In genomic region chr7:25606625-25607063, GRCm38 (mm10) we compare ENCODE assay signal across 22 mouse cellular contexts. TPM values are rescaled to one million over a fixed set of nuclear protein-coding genes. Genes with fewer than 3 reads are reported as not detected.
DNase-seq lines count a peak whose midpoint lies in the region; ATAC-seq and TF ChIP-seq lines count a peak whose summit lies in the region.
"Had no signal": no experiment of that assay in that cellular context is flagged by ENCODE, and none has a peak within 500 bp of the region (broad histone marks: within the 10 kb centered on the region; RNA-seq: fewer than 3 reads in every experiment).

No protein-coding gene starts in this region.

- WGBS in macrophage (ENCODE audit: missing documents) = 8% methylated on average over 4 of the region's 4 CpGs
- 84% methylated on average over 4 of the region's 4 CpGs for WGBS in forebrain, embryonic 12.5 days

- no peak for TF ChIP-seq RAD21 in CH12.LX (IDR thresholded peaks at IDR 0.05; ENCODE audit: low read depth, low read length)

- in situ Hi-C loops in CH12.LX (cut with MboI; ENCODE audit: low pct_ligation_motif_present, low pct_unique_long_range_greater_than_20kb, low sequenced_read_pairs) = no loop called here

- dilution Hi-C loops in CH12.LX (cut with MboI; ENCODE audit: extremely low pct_ligation_motif_present, extremely low pct_unique_long_range_greater_than_20kb, low sequenced_read_pairs) = no loop called here

- H3K9ac ChIP-seq in CH12.LX (ENCODE audit: insufficient read depth, low read depth) = no peak overlapping the region
- H3K9ac ChIP-seq in forebrain, embryonic 12.5 days = no peak overlapping the region
- H3K9ac ChIP-seq: embryonic facial prominence, embryonic 12.5 days; forebrain, postnatal 0 days; kidney, embryonic 15.5 days; limb, embryonic 12.5 days; midbrain, embryonic 12.5 days; neural tube, embryonic 15.5 days had no signal

- TF ChIP-seq POLR2A in CH12.LX (IDR thresholded peaks at IDR 0.05; ENCODE audit: low read depth, low read length) = no peak

- no peaks in the 10 kb centered on the region for H3K27me3 ChIP-seq in CH12.LX (replicated peaks)
- no peaks in the 10 kb centered on the region for H3K27me3 ChIP-seq in forebrain, embryonic 12.5 days
- H3K27me3 ChIP-seq: embryonic facial prominence, embryonic 12.5 days; limb, embryonic 12.5 days had no signal

- peak; percentile 8 for DNase-seq in kidney, adult 11 months
- DNase-seq in kidney, postnatal 36 days = no peak
- peak; percentile 40 for DNase-seq in CH12.LX (ENCODE audit: extremely low read depth)
- peak; percentile 47 to 66 for DNase-seq in spleen, postnatal 36 days (ENCODE audit: low spot score in 2 of 2)
- DNase-seq in T-cell, adult 2 months (ENCODE audit: low spot score) = no peak
- DNase-seq in natural killer cell, adult 2 months (ENCODE audit: low spot score in 2 of 2) = no peak
- DNase-seq: cerebellum, adult 11-12 months; cerebellum, postnatal 36 days; forebrain, postnatal 0 days; gastrocnemius, adult 2 months; lung, postnatal 14 days; thymus, postnatal 14 days had no signal

- H3K27ac ChIP-seq in CH12.LX (ENCODE audit: insufficient read depth, low read depth) (no peak overlapping the region), macrophage (peak overlapping the region; percentile 42)
- H3K27ac ChIP-seq in forebrain, embryonic 12.5 days = no peak overlapping the region
- H3K27ac ChIP-seq: embryonic facial prominence, embryonic 12.5 days; gastrocnemius, adult 2 months; kidney, embryonic 15.5 days; limb, embryonic 12.5 days; midbrain, embryonic 12.5 days; neural tube, embryonic 15.5 days had no signal

- no peak for TF ChIP-seq CTCF in CH12.LX (conservative IDR thresholded peaks at IDR 0.05 in 1 of 2, IDR thresholded peaks at IDR 0.05 in 1 of 2; ENCODE audit: low read depth in 2 of 2, low read length in 2 of 2)

- peak overlapping the region; percentile 67 for H3K4me2 ChIP-seq in CH12.LX (ENCODE audit: insufficient read depth, low read depth, poor library complexity, severe bottlenecking)
- no peak overlapping the region for H3K4me2 ChIP-seq in forebrain, embryonic 12.5 days
- H3K4me2 ChIP-seq: embryonic facial prominence, embryonic 12.5 days; kidney, embryonic 15.5 days; limb, embryonic 12.5 days; midbrain, embryonic 12.5 days; neural tube, embryonic 15.5 days had no signal

- H3K79me2 ChIP-seq in CH12.LX (replicated peaks; ENCODE audit: control insufficient read depth, extremely low read depth, insufficient read depth, poor library complexity, severe bottlenecking) (no peaks in the 10 kb centered on the region), macrophage (ENCODE audit: inconsistent target) (no peaks in the 10 kb centered on the region)

- peaks cover 0 to 20% of the 10 kb centered on the region in 2 experiments; a peak in 3 of 4 replicates for H3K4me1 ChIP-seq in CH12.LX (ENCODE audit: control insufficient read depth in 1 of 2, insufficient read depth in 2 of 2)
- no peaks in the 10 kb centered on the region for H3K4me1 ChIP-seq in forebrain, embryonic 12.5 days
- H3K4me1 ChIP-seq: embryonic facial prominence, embryonic 12.5 days; kidney, embryonic 15.5 days; limb, embryonic 12.5 days; midbrain, embryonic 12.5 days; neural tube, embryonic 15.5 days had no signal

- no peaks in the 10 kb centered on the region for H3K9me3 ChIP-seq in CH12.LX (replicated peaks; ENCODE audit: low read length)
- H3K9me3 ChIP-seq in forebrain, embryonic 12.5 days = no peaks in the 10 kb centered on the region
- H3K9me3 ChIP-seq: embryonic facial prominence, embryonic 12.5 days; kidney, embryonic 15.5 days; midbrain, embryonic 12.5 days; neural tube, embryonic 15.5 days had no signal

- peak; percentile 45; the same call in 1 of the 2 replicates for TF ChIP-seq EP300 in CH12.LX (IDR thresholded peaks at IDR 0.05; ENCODE audit: low read length)

- H3K4me3 ChIP-seq in CH12.LX (replicated peaks in 1 of 3; ENCODE audit: low read depth in 2 of 3, low read length in 2 of 3, poor library complexity in 1 of 3) = no peak overlapping the region
- no peak overlapping the region for H3K4me3 ChIP-seq in macrophage (ENCODE audit: inconsistent target)
- no peak overlapping the region for H3K4me3 ChIP-seq in forebrain, embryonic 12.5 days (replicated peaks)
- H3K4me3 ChIP-seq: embryonic facial prominence, embryonic 12.5 days; gastrocnemius, adult 2 months; kidney, embryonic 15.5 days; limb, embryonic 12.5 days; midbrain, embryonic 12.5 days; neural tube, embryonic 15.5 days had no signal

- ATAC-seq in forebrain, embryonic 12.5 days (ENCODE audit: low FRiP score) = no peak
- ATAC-seq: forebrain, postnatal 0 days; inflammation-experienced regulatory T-cells, adult 6 months had no signal

- H3K36me3 ChIP-seq in CH12.LX (replicated peaks in 1 of 2; ENCODE audit: control insufficient read depth in 1 of 2, insufficient read depth in 1 of 2, low read length in 1 of 2) (no peaks in the 10 kb centered on the region), macrophage (ENCODE audit: inconsistent target) (no peaks in the 10 kb centered on the region)
- no peaks in the 10 kb centered on the region for H3K36me3 ChIP-seq in forebrain, embryonic 12.5 days (replicated peaks)
- H3K36me3 ChIP-seq: embryonic facial prominence, embryonic 12.5 days; kidney, embryonic 15.5 days; limb, embryonic 12.5 days; midbrain, embryonic 12.5 days; neural tube, embryonic 15.5 days had no signal

TF ChIP-seq in CH12.LX, 34 proteins besides CTCF, POLR2A, EP300 and RAD21:
- TF ChIP-seq BHLHE40 (IDR thresholded peaks at IDR 0.05; ENCODE audit: low read depth, low read length) = no peak
- peak; percentile 86 for TF ChIP-seq ZNF384 (IDR thresholded peaks at IDR 0.05; ENCODE audit: low read depth, low read length)

RNA-seq across cellular contexts. Expression of gene Erich4, which starts 9.0 kb away (rescaled TPM):
- not detected in 2 replicates for total RNA-seq in CH12.LX (2012; rRNA removed)
- total RNA-seq in CH12.LX (2014; rRNA removed) = not detected in 2 replicates
- not detected in 2 replicates for polyA plus RNA-seq in CH12.LX (2012; ENCODE audit: insufficient read length, low read depth)
- total RNA-seq in macrophage (2018; cell fraction: chromatin; rRNA removed) = not detected
- not detected for total RNA-seq in macrophage (2018; cell fraction: cytosol; rRNA removed)
- total RNA-seq in macrophage (2018; cell fraction: nucleus; rRNA removed) = not detected
- polyA plus RNA-seq in macrophage (2018) = not detected in 3 replicates
- not detected in 2 replicates for polyA plus RNA-seq in forebrain, embryonic 12.5 days (2016; fragmentation: Nextera tagmentation; extraction: Ambion mirVana)
- total RNA-seq: forebrain, postnatal 0 days; gastrocnemius, adult 2 months; layer of hippocampus, adult 8-10 months had no signal
- polyA plus RNA-seq: embryonic facial prominence, embryonic 12.5 days; forebrain, postnatal 0 days; hindbrain, embryonic 11.5 days; inflammation-experienced regulatory T-cells, adult 6 months; limb, embryonic 12.5 days; midbrain, embryonic 12.5 days; neural tube, embryonic 15.5 days had no signal

RNA-seq across cellular contexts. Expression of gene Dmac2, which starts 12.6 kb away (rescaled TPM):
- total RNA-seq in CH12.LX (2012; rRNA removed) = 18.7 and 21.4 TPM in 2 replicates
- 19.8 and 20.6 TPM in 2 replicates for total RNA-seq in CH12.LX (2014; rRNA removed)
- polyA plus RNA-seq in CH12.LX (2012; ENCODE audit: insufficient read length, low read depth) = 35.0 and 35.1 TPM in 2 replicates
- total RNA-seq in macrophage (2018; cell fraction: chromatin; rRNA removed) = 10 to 100 TPM; 13.8 to 78.6 (median 38.9) TPM
- total RNA-seq in macrophage (2018; cell fraction: cytosol; rRNA removed) = 10 to 100 TPM in 24 of 26 experiments, 1 to 10 TPM in 2; 7.8 to 19.9 (median 15.7) TPM
- total RNA-seq in macrophage (2018; cell fraction: nucleus; rRNA removed) = 10 to 100 TPM; 10.5 to 69.6 (median 29.7) TPM
- polyA plus RNA-seq in macrophage (2018) = 13.2 to 21.2 TPM (median 16.4 TPM) in 3 replicates
- polyA plus RNA-seq in forebrain, embryonic 12.5 days (2016; fragmentation: Nextera tagmentation; extraction: Ambion mirVana) = 24.0 and 25.1 TPM in 2 replicates

RNA-seq across cellular contexts. Expression of gene B3gnt8, which starts 19.8 kb away (rescaled TPM):
- total RNA-seq in CH12.LX (2012; rRNA removed) (0.21 TPM in 2 replicates), CH12.LX (2014; rRNA removed) (not detected in 2 replicates)
- polyA plus RNA-seq in CH12.LX (2012; ENCODE audit: insufficient read length, low read depth) (0.24 and 0.29 TPM in 2 replicates), macrophage (2018) (21.5 to 44.1 TPM (median 21.7 TPM) in 3 replicates)
- total RNA-seq in macrophage (2018; cell fraction: chromatin; rRNA removed) = 10 to 100 TPM in 18 of 26 experiments, 1 to 10 TPM in 8; 2.5 to 28.2 (median 12.0) TPM
- 10 to 100 TPM; 14.2 to 38.5 (median 27.4) TPM for total RNA-seq in macrophage (2018; cell fraction: cytosol; rRNA removed)
- 10 to 100 TPM in 25 of 26 experiments, 1 to 10 TPM in 1; 6.4 to 60.8 (median 36.3) TPM for total RNA-seq in macrophage (2018; cell fraction: nucleus; rRNA removed)
- 0.70 and 0.79 TPM in 2 replicates for polyA plus RNA-seq in forebrain, embryonic 12.5 days (2016; fragmentation: Nextera tagmentation; extraction: Ambion mirVana)

RNA-seq across cellular contexts. Expression of gene Bckdha, which starts 52.1 kb away (rescaled TPM):
- total RNA-seq in CH12.LX (2012; rRNA removed) (14.9 and 19.9 TPM in 2 replicates), CH12.LX (2014; rRNA removed) (20.8 and 21.4 TPM in 2 replicates)
- polyA plus RNA-seq in CH12.LX (2012; ENCODE audit: insufficient read length, low read depth) (13.4 and 17.2 TPM in 2 replicates), macrophage (2018) (16.8 to 34.2 TPM (median 16.9 TPM) in 3 replicates)
- total RNA-seq in macrophage (2018; cell fraction: chromatin; rRNA removed) = 10 to 100 TPM in 4 of 26 experiments, 1 to 10 TPM in 22; 1.3 to 12.7 (median 6.6) TPM
- 10 to 100 TPM; 16.5 to 35.3 (median 21.6) TPM for total RNA-seq in macrophage (2018; cell fraction: cytosol; rRNA removed)
- 10 to 100 TPM in 9 of 26 experiments, 1 to 10 TPM in 17; 3.0 to 14.6 (median 8.6) TPM for total RNA-seq in macrophage (2018; cell fraction: nucleus; rRNA removed)
- polyA plus RNA-seq in forebrain, embryonic 12.5 days (2016; fragmentation: Nextera tagmentation; extraction: Ambion mirVana) = 36.1 and 38.1 TPM in 2 replicates

RNA-seq across cellular contexts. Expression of gene Exosc5, which starts 52.3 kb away (rescaled TPM):
- 105 and 116 TPM in 2 replicates for total RNA-seq in CH12.LX (2012; rRNA removed)
- total RNA-seq in CH12.LX (2014; rRNA removed) = 114 and 123 TPM in 2 replicates
- 102 and 125 TPM in 2 replicates for polyA plus RNA-seq in CH12.LX (2012; ENCODE audit: insufficient read length, low read depth)
- 10 to 100 TPM in 16 of 26 experiments, 1 to 10 TPM in 9, under 1 TPM in 1; 0.49 to 33.8 (median 13.9) TPM for total RNA-seq in macrophage (2018; cell fraction: chromatin; rRNA removed)
- 10 to 100 TPM; 16.3 to 28.0 (median 22.7) TPM for total RNA-seq in macrophage (2018; cell fraction: cytosol; rRNA removed)
- total RNA-seq in macrophage (2018; cell fraction: nucleus; rRNA removed) = 10 to 100 TPM in 19 of 26 experiments, 1 to 10 TPM in 7; 3.7 to 49.0 (median 13.1) TPM
- 8.2 to 37.9 TPM (median 20.7 TPM) in 3 replicates for polyA plus RNA-seq in macrophage (2018)
- polyA plus RNA-seq in forebrain, embryonic 12.5 days (2016; fragmentation: Nextera tagmentation; extraction: Ambion mirVana) = 49.8 and 51.1 TPM in 2 replicates

Comparison
In these comparisons a context has a peak if more than half of its experiments do, and no peak if none do; other contexts are left out.
1. DNase-seq: peak in kidney, adult 11 months (single experiment), CH12.LX (single experiment) and spleen, postnatal 36 days (2 of 2); none in kidney, postnatal 36 days (0 of 2), T-cell, adult 2 months (single experiment) and natural killer cell, adult 2 months (0 of 2).
2. RNA of gene B3gnt8, which starts 19.8 kb away (polyA plus RNA-seq): 21.5 to 44.1 TPM in macrophage; 0.70 to 0.79 TPM in forebrain, embryonic 12.5 days and 0.24 to 0.29 TPM in CH12.LX; every median in the first group is over 10 times any median in the second.